Mouse (Mus musculus): Measurements from ENCODE around the gene Pde9a.
"Not testable (repeated sequence)": the region's sequence is repeated elsewhere in the genome, so short reads cannot be mapped to it uniquely, and the experiment has no call there.

Pde9a gene

GRCm38 (mm10) chr17:31385671-31386665 is at the start of gene Pde9a:
TSS of gene Pde9a (plus strand) at chr17:31386210.
- peak; percentile 51 to 54 for DNase-seq (ENCODE audit: low spot score in 2 of 2)

- no peak for DNase-seq (ENCODE audit: low spot score in 2 of 2)
Measured at GRCm38 (mm10) chr17:31339769-31340168, 46.2 kb upstream of the Pde9a start.

- DNase-seq (ENCODE audit: low spot score in 2 of 2): no peak
Measured at GRCm38 (mm10) chr17:31342191-31342590, 43.8 kb upstream of the Pde9a start.

GRCm38 (mm10) chr17:31344172-31344801 is 41.7 kb upstream of the Pde9a start:
- peak; percentile 70 for DNase-seq (ENCODE audit: low spot score in 2 of 2)

GRCm38 (mm10) chr17:31344816-31345215 is 41.2 kb upstream of the Pde9a start:
- no peak for DNase-seq (ENCODE audit: low spot score in 2 of 2)

- no peak for DNase-seq (ENCODE audit: low spot score in 2 of 2)
Measured at GRCm38 (mm10) chr17:31348129-31348528, 37.9 kb upstream of the Pde9a start.

GRCm38 (mm10) chr17:31349388-31349787 is 36.6 kb upstream of the Pde9a start:
- DNase-seq (ENCODE audit: low spot score in 2 of 2): peak; percentile 51 to 65

- no peak for DNase-seq (ENCODE audit: low spot score in 2 of 2)
Measured at GRCm38 (mm10) chr17:31351984-31352383, 34.0 kb upstream of the Pde9a start.

GRCm38 (mm10) chr17:31353255-31353654 is 32.8 kb upstream of the Pde9a start:
- DNase-seq (ENCODE audit: low spot score in 2 of 2): peak in 1 of 2 experiments; percentile 31

GRCm38 (mm10) chr17:31354684-31355083 is 31.3 kb upstream of the Pde9a start:
- DNase-seq (ENCODE audit: low spot score in 2 of 2): not testable (repeated sequence)

- no peak for DNase-seq (ENCODE audit: low spot score in 2 of 2)
Measured at GRCm38 (mm10) chr17:31355792-31356502, 30.1 kb upstream of the Pde9a start.

- DNase-seq (ENCODE audit: low spot score in 2 of 2): no peak
Measured at GRCm38 (mm10) chr17:31360582-31360981, 25.4 kb upstream of the Pde9a start.

- no peak for DNase-seq (ENCODE audit: low spot score in 2 of 2)
Measured at GRCm38 (mm10) chr17:31365586-31366166, 20.3 kb upstream of the Pde9a start.

- no peak for DNase-seq (ENCODE audit: low spot score in 2 of 2)
Measured at GRCm38 (mm10) chr17:31370221-31370620, 15.8 kb upstream of the Pde9a start.

GRCm38 (mm10) chr17:31370931-31371330 is 15.1 kb upstream of the Pde9a start:
- DNase-seq (ENCODE audit: low spot score in 2 of 2): no peak

GRCm38 (mm10) chr17:31377961-31378360 is 8.0 kb upstream of the Pde9a start:
- DNase-seq (ENCODE audit: low spot score in 2 of 2): peak; percentile 62 to 80

- peak in 1 of 2 experiments; percentile 49 for DNase-seq (ENCODE audit: low spot score in 2 of 2)
Measured at GRCm38 (mm10) chr17:31378361-31378761, 7.6 kb upstream of the Pde9a start.

GRCm38 (mm10) chr17:31379086-31379485 is 6.9 kb upstream of the Pde9a start:
- DNase-seq (ENCODE audit: low spot score in 2 of 2): no peak

GRCm38 (mm10) chr17:31379863-31380262 is 6.1 kb upstream of the Pde9a start:
- no peak for DNase-seq (ENCODE audit: low spot score in 2 of 2)

GRCm38 (mm10) chr17:31383320-31383719 is 2.7 kb upstream of the Pde9a start:
- DNase-seq (ENCODE audit: low spot score in 2 of 2): no peak

- DNase-seq (ENCODE audit: low spot score in 2 of 2): no peak
Measured at GRCm38 (mm10) chr17:31384968-31385627, 912 bp upstream of the Pde9a start.
